Mouse (Mus musculus): Measurements from ENCODE around the gene Fam205a2. TPM values are rescaled to one million over a fixed set of nuclear protein-coding genes. Genes with fewer than 3 reads are reported as not detected.
"Not testable (repeated sequence)": the region's sequence is repeated elsewhere in the genome, so short reads cannot be mapped to it uniquely, and the experiment has no call there.

Gene Fam205a2
- 0.09 TPM in 1 of 2 replicates, not detected in the other for total RNA-seq (2015)
- total RNA-seq (2017) = not detected in 2 replicates

DNA sequence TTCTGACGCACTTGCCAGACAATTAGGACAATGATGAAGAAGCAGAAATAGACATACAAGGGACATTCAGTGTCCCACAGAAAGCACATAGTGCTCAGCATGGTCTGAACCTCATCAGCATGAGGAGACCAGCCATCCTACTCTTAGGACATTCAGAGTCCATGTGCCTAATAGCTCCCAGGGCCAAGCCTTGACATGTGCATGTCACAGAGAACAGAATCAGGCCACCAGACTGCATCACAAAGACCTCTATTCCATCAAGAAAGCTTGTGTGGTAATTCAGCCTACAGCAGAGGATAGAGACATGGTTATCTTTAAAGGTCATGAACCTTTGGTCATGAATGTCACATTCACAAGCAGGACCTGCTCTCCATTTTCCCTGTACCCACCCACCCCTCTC lies at the start of gene Fam205a2:
TSS of gene Fam205a2 (minus strand) at position 101 of the 400 bp plus-strand sequence.
- not testable (repeated sequence) for ATAC-seq (ENCODE audit: poor library complexity, severe bottlenecking)

Other genes with a start within 250 kb of the Fam205a2 start
- not detected in 2 replicates for gene Gm21953, start 233.9 kb downstream of the Fam205a2 start, total RNA-seq (2015)
- not detected in 2 replicates for gene Gm21953, start 233.9 kb downstream of the Fam205a2 start, total RNA-seq (2017)
- gene Fam205a3, start 209.8 kb downstream of the Fam205a2 start, total RNA-seq (2015) = 0.09 TPM in 1 of 2 replicates, not detected in the other
- not detected in 2 replicates for gene Fam205a3, start 209.8 kb downstream of the Fam205a2 start, total RNA-seq (2017)
- not detected in 2 replicates for gene Gm21586, start 88.8 kb downstream of the Fam205a2 start, total RNA-seq (2015)
- gene Gm21586, start 88.8 kb downstream of the Fam205a2 start, total RNA-seq (2017) = not detected in 2 replicates
- not detected in 2 replicates for gene Gm2163, start 61.4 kb downstream of the Fam205a2 start, total RNA-seq (2015)
- gene Gm2163, start 61.4 kb downstream of the Fam205a2 start, total RNA-seq (2017) = 0.16 TPM in 1 of 2 replicates, not detected in the other
- gene Gm10591, start 84.0 kb upstream of the Fam205a2 start, total RNA-seq (2015) = not detected in 2 replicates
- not detected in 2 replicates for gene Gm10591, start 84.0 kb upstream of the Fam205a2 start, total RNA-seq (2017)
- gene Gm2564, start 101.5 kb upstream of the Fam205a2 start, total RNA-seq (2015) = not detected in 2 replicates
- gene Gm2564, start 101.5 kb upstream of the Fam205a2 start, total RNA-seq (2017) = not detected in 2 replicates
- not detected in 2 replicates for gene Ccl27b, start 127.1 kb upstream of the Fam205a2 start, total RNA-seq (2015)
- not detected in 2 replicates for gene Ccl27b, start 127.1 kb upstream of the Fam205a2 start, total RNA-seq (2017)
- not detected in 2 replicates for gene Il11ra2, start 133.7 kb upstream of the Fam205a2 start, total RNA-seq (2015)
- gene Il11ra2, start 133.7 kb upstream of the Fam205a2 start, total RNA-seq (2017) = not detected in 2 replicates
- not detected in 2 replicates for gene 4930578G10Rik, start 207.4 kb upstream of the Fam205a2 start, total RNA-seq (2015)
- gene 4930578G10Rik, start 207.4 kb upstream of the Fam205a2 start, total RNA-seq (2017) = not detected in 2 replicates
- not detected in 2 replicates for gene Ccl19, start 228.4 kb upstream of the Fam205a2 start, total RNA-seq (2015)
- not detected in 2 replicates for gene Ccl19, start 228.4 kb upstream of the Fam205a2 start, total RNA-seq (2017)
- gene Ccl21a, start 245.8 kb upstream of the Fam205a2 start, total RNA-seq (2015) = not detected in 2 replicates
- not detected in 2 replicates for gene Ccl21a, start 245.8 kb upstream of the Fam205a2 start, total RNA-seq (2017)

All from megakaryocyte, adult 5-6 weeks (primary cell).